Mouse (Mus musculus) frontal cortex, adult (tissue): ENCODE data around the gene Ryr1.
"Not testable (repeated sequence)": the region's sequence is repeated elsewhere in the genome, so short reads cannot be mapped to it uniquely, and the experiment has no call there.

ENCODE experiments used
- ATAC-seq: cut with Nextera tagmentation; 2 replicates; pipeline ENCODE4 v1.9.2; 2017; ENCODE audit warnings: mild to moderate bottlenecking, moderate library complexity, mixed read lengths; ENCODE audit not compliant: low TSS enrichment

Ryr1 gene

GRCm38 (mm10) chr7:29084411-29084810 lies 40.6 kb downstream of the Ryr1 start:
- no peak for ATAC-seq

DNA sequence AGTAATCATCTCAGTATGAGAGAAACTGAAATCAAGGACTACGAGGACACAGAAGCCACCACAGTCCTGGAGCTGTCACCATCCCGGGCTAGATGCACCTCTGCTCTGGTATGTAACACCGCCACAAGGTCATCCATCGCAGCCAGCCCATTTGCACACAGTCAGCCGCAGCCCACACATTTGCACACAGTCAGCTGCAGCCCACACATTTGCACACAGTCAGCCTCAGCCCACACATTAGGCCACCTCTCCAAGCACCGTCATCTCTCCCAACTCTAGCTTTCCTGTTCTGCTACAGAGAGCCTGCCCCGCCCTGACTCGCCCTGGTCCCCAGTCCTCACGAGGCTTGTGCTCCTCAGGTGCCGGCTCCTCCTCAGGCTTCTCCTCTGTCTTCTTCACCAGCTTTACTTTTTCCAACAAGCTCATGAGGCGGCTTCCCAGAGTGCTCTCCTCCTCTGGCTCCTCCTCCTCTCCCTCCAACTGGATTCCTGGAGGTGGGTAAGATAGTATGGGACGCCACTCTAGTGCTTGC lies 45.5 kb downstream of the Ryr1 start:
- no peak for ATAC-seq

DNA sequence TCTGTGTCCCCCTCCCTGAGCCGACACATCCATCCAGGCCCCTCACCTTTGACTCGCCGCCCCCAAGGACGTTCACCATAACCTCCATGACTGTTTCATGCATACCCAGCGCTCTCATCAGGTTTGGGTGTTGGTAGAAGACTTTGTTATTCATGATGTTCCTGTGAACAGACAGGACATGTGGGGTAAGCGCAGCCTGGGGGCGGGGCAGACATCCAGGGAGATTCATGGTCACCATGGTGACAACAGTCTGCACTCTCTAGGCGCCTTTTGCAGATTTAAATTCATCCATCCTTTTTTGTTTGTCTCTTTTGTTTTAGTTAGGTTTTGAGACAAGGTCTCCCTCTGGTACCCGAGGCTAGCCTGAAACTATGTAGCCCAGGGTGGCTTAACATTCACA lies 48.0 kb downstream of the Ryr1 start:
- ATAC-seq = no peak; the same call in 1 of the 2 replicates

DNA sequence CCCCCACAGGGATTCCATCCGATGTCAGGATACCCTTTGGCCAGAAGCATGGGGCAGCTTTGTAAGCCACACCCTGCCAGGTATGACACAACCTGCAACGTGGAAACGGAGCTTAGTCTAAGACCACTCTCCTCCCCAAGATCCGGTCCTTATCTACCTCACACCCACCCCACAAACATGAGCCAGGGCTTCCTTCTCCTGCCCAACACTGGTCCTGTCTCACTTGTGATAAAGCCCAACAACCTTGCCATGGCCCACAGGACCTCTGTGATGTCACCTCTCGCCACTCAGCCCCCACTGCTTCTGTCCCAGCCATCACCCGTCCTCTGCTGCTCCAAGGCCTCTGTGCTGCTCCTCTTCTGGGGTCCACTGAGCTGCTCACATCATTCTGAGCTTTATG lies 49.8 kb downstream of the Ryr1 start:
- no peak for ATAC-seq

DNA sequence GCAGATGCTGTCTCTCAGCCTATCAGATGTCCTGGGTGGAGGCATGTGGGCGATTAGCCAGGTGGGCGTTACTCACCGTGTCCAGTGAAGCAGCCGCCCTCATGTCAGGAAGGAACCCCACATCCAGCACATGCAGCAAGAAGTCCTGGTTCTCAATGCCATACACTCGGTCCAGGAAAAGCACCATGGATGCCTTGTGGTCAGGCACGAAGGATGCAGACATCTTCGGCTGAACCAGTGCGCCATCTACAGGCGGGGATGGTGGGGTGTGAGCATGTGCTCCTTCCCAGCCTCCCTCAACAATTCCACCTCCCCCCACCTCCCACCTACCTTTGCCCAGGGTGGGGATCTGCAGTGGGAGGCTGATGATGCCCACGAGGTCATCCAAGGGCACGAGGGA lies 52.3 kb downstream of the Ryr1 start:
- no peak for ATAC-seq

DNA sequence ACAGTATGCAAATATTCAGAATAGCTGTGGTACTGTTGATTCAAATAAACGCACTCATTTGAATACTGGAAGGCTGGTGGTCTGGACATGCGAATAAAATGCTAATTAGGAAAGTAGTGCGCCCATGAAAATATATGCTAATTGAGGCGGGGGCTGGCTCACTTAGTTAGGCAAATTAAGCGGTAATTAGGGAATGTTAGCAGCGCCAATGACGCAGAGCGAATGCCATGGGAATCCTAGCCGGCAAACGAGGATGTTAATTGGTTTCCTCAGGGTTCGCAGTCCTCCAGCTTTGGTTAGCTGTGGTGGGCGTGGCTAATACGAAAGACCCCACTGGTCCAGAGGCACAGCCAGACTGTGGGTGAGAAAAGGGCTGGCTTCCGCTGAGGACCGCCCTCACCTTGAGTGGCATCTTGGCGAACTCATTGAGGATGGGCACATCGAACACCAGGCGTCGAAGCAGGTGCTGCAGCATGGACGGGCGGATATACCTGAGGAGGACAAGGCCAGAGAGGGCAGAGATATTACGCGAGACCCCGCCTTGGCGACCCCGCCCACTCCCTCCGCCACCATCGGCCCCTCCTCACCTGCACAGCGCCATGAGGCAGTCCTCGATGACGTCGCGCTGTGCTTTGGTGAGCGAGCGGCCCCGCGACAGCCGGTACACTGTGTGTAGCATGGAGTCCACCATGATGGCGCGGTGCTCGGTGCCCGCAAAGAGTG lies 53.6 kb downstream of the Ryr1 start:
- peak; percentile 35; the same call in 1 of the 2 replicates for ATAC-seq

- peak; percentile 79 for ATAC-seq
Measured at GRCm38 (mm10) chr7:29070364-29071168, 54.4 kb downstream of the Ryr1 start.

GRCm38 (mm10) chr7:29067758-29068157 lies 57.2 kb downstream of the Ryr1 start:
- ATAC-seq = no peak

DNA sequence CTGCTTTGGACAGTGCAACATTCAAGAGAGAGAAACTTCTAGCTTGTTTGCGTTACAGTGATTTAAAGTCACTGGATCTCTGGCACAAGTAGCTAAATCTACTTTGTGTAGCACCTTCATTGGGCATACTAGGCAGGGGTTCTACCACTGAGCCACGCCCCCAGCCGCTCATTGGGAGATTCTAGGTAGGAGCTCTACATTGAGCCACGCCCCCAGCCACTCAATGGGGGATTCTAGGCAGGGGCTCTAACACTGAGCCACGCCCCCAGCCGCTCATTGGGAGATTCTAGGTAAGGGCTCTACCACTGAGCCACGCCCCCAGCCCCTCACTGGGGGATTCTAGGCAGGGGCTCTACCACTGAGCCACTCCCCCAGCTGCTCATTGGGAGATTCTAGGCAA lies 61.5 kb downstream of the Ryr1 start:
- ATAC-seq = not testable (repeated sequence)

GRCm38 (mm10) chr7:29061522-29062037 lies 63.4 kb downstream of the Ryr1 start:
- peak; percentile 50; the same call in 1 of the 2 replicates for ATAC-seq

- no peak for ATAC-seq
Measured at GRCm38 (mm10) chr7:29059445-29059844, 65.5 kb downstream of the Ryr1 start.

DNA sequence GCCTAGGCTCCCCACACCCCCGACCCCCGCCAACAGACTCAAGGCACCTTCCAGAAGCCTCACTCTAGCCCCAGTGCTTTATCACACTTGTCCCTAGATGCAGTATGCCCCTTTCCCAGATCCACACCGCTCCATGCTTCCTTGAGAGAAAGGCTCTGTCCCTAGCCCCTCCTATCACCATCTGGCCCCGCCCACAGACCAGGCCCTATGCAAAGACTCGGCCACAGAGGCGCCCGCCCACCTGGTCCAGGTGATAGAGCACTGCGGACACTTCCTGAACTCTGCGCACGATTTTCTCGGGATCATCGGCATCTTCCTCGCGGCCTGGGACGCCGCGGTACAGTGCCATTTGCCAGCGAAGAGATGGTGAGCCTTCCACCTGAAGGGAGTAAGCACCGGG lies 72.2 kb downstream of the Ryr1 start:
- ATAC-seq = no peak

GRCm38 (mm10) chr7:29050797-29051196 lies 74.2 kb downstream of the Ryr1 start:
- no peak for ATAC-seq

- ATAC-seq = no peak
Measured at GRCm38 (mm10) chr7:29048615-29049014, 76.4 kb downstream of the Ryr1 start.

DNA sequence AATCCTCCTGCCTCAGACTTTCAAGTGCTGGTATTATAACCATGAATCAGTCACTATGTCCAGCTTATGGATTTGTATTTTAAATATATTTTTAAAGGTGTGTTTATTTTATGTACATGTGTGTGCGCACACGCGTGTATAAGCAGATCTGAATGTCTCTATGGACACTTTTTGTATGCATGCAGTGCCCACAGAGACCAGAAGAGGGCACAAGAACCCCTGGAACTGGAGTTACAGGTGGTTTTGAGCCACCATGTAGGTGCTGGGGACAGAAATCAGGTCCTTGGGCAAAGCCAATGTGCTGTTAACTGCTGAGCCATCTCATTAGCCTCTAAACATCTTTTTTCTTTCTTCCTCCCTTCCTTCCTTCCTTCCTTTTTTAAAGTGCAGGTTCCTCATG lies 76.9 kb downstream of the Ryr1 start:
- no peak for ATAC-seq

- no peak for ATAC-seq
Measured at GRCm38 (mm10) chr7:29046533-29046932, 78.4 kb downstream of the Ryr1 start.

DNA sequence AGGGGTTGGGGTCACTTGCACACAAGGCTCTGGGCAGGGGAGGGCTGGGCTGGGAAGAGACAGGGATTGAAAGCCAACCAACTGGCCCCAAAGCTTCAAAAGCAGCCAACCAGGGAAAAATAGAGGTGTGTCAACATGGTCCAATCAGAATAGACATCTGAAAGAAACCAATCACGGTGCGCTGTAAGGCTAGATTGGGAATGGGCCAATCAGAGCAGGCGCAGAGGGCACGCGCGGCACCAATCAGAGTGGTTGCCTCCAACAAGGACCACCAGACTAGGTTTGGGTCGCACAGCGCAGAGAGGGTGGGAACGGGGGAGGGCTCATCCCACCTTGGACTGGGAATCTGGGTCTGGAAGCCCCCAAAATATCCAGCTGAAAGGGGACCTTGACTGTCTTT lies 80.7 kb downstream of the Ryr1 start:
- no peak for ATAC-seq

DNA sequence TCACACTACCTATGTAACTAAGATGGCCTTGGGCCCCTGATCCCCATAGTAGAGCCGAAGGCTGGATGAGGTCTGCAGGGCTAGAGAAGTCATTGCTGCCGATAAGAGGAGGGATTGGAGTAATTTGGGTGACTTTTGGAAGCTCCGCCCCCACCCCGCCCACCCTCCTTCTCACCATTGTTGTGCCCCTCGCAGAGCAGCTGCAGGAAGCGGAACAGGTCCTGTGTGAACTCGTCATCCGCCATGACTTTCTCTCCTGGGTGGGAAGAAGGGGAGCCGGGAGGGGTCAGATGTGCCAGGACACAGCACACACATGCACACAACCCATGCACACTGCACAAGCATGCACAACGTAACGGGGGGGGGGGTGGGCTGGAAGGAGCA lies 81.3 kb downstream of the Ryr1 start:
- no peak for ATAC-seq

DNA sequence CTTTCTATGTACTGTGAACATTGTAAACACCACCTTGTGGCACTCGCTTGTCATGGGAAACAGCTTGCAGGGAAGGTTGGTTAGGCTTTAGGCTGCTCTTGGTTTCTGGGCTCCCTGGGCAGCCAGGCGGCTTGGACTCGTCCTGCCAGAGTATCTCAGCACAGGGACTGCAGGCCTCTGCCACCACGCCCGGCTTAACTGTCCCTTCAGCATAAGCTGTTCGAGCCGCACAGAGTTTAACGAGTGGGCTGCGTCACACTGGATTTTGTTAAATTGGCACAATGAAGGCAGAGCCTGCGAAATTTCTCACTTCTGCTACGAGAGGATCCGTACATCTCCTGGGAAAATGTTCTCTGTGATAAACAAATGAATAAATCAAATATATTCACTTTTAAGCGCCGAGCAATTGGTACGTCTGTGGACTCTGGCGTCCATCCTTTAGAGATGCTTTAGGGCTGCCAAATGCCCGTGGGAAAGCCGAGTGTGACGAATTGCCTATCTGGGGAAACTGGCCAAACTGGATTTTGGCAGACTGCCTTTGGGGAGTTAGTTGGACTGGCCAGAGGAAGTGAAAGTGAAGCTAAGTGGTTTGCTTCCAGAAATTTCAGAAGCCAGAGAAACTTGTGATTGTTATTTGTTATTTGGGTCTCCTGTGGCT lies 81.8 kb downstream of the Ryr1 start:
- ATAC-seq = 0 out of 2 replicates have a peak, but pooled peaks have one; percentile 50

- no peak for ATAC-seq
Measured at GRCm38 (mm10) chr7:29041194-29041593, 83.8 kb downstream of the Ryr1 start.

GRCm38 (mm10) chr7:29039985-29040661 lies 84.9 kb downstream of the Ryr1 start:
- no peak for ATAC-seq

- peak; percentile 65; the same call in 1 of the 2 replicates for ATAC-seq
Measured at GRCm38 (mm10) chr7:29039604-29039984, 85.4 kb downstream of the Ryr1 start.
